Mouse (Mus musculus): ENCODE results near the gene Zfp936.
A peak's percentile ranks its signal among the peaks of the same experiment; 100 is the strongest.
"Not testable (repeated sequence)": the region's sequence is repeated elsewhere in the genome, so short reads cannot be mapped to it uniquely, and the experiment has no call there.

Gene Zfp936

GRCm38 (mm10) chr7:43113929-43114328 is at the start of gene Zfp936:
Gene Zfp936, plus strand, starts transcription at chr7:43114229.
- peaks cover 35% of the 10 kb centered on the region for H3K9me3 ChIP-seq (ENCODE audit: low read length)
- H3K4me3 ChIP-seq (replicated peaks; ENCODE audit: low read length); H3K27me3 ChIP-seq (ENCODE audit: insufficient read depth, low read length); H3K4me1 ChIP-seq (replicated peaks; ENCODE audit: low read depth, low read length); H3K36me3 ChIP-seq (ENCODE audit: insufficient read depth, low read length): not testable (repeated sequence)

- Histone ChIP-seq H3K27me3 (ENCODE audit: insufficient read depth, low read length) (no peaks in the 10 kb centered on the region), H3K9me3 (ENCODE audit: low read length) (peaks cover 7% of the 10 kb centered on the region; the same call in 1 of the 2 replicates), H3K4me3 (replicated peaks; ENCODE audit: low read length) (peak overlapping the region; percentile 82), H3K36me3 (ENCODE audit: insufficient read depth, low read length) (peaks cover 15% of the 10 kb centered on the region), H3K4me1 (replicated peaks; ENCODE audit: low read depth, low read length) (no peaks in the 10 kb centered on the region)
- TF ChIP-seq NANOG (IDR thresholded peaks at IDR 0.05; ENCODE audit: borderline replicate concordance, low read length) (no peak), CTCF (conservative IDR thresholded peaks at IDR 0.05; ENCODE audit: low read length) (no peak), POU5F1 (IDR thresholded peaks at IDR 0.05; ENCODE audit: borderline replicate concordance, low read length) (no peak)
Observed at GRCm38 (mm10) chr7:43077831-43078230, 36.2 kb upstream of the Zfp936 start.

- not testable (repeated sequence) for H3K27me3 ChIP-seq (ENCODE audit: insufficient read depth, low read length); H3K4me3 ChIP-seq (replicated peaks; ENCODE audit: low read length); H3K4me1 ChIP-seq (replicated peaks; ENCODE audit: low read depth, low read length); H3K36me3 ChIP-seq (ENCODE audit: insufficient read depth, low read length)
- peaks cover 76% of the 10 kb centered on the region for H3K9me3 ChIP-seq (ENCODE audit: low read length)
Observed at GRCm38 (mm10) chr7:43128691-43129090, 14.7 kb downstream of the Zfp936 start.

- H3K27me3 ChIP-seq (ENCODE audit: insufficient read depth, low read length); H3K4me3 ChIP-seq (replicated peaks; ENCODE audit: low read length): not testable (repeated sequence)
- Histone ChIP-seq H3K9me3 (ENCODE audit: low read length) (peaks cover 45% of the 10 kb centered on the region), H3K36me3 (ENCODE audit: insufficient read depth, low read length) (peaks cover 12% of the 10 kb centered on the region; the same call in 1 of the 2 replicates), H3K4me1 (replicated peaks; ENCODE audit: low read depth, low read length) (peaks cover 29% of the 10 kb centered on the region)
Observed at GRCm38 (mm10) chr7:43164121-43164520, 50.1 kb downstream of the Zfp936 start.

GRCm38 (mm10) chr7:43167101-43167500 is 53.1 kb downstream of the Zfp936 start:
- Histone ChIP-seq H3K36me3 (ENCODE audit: insufficient read depth, low read length) (peaks cover 10% of the 10 kb centered on the region; the same call in 1 of the 2 replicates), H3K4me1 (replicated peaks; ENCODE audit: low read depth, low read length) (peaks cover 29% of the 10 kb centered on the region), H3K9me3 (ENCODE audit: low read length) (peaks cover 42% of the 10 kb centered on the region), H3K4me3 (replicated peaks; ENCODE audit: low read length) (peak overlapping the region; percentile 66)
- TF ChIP-seq NANOG (IDR thresholded peaks at IDR 0.05; ENCODE audit: borderline replicate concordance, low read length), result peak; percentile 85; the same call in 1 of the 2 replicates
- H3K27me3 ChIP-seq (ENCODE audit: insufficient read depth, low read length), result not testable (repeated sequence)

- peaks cover 40% of the 10 kb centered on the region for H3K9me3 ChIP-seq (ENCODE audit: low read length)
- peaks cover 29% of the 10 kb centered on the region for H3K4me1 ChIP-seq (replicated peaks; ENCODE audit: low read depth, low read length)
- H3K27me3 ChIP-seq (ENCODE audit: insufficient read depth, low read length); H3K36me3 ChIP-seq (ENCODE audit: insufficient read depth, low read length): not testable (repeated sequence)
- H3K4me3 ChIP-seq (replicated peaks; ENCODE audit: low read length), result peak overlapping the region; percentile 66
Observed at GRCm38 (mm10) chr7:43167811-43168210, 53.8 kb downstream of the Zfp936 start.

- H3K4me3 ChIP-seq (replicated peaks; ENCODE audit: low read length), result peak overlapping the region; percentile 66
- peaks cover 29% of the 10 kb centered on the region for H3K4me1 ChIP-seq (replicated peaks; ENCODE audit: low read depth, low read length)
- H3K36me3 ChIP-seq (ENCODE audit: insufficient read depth, low read length); H3K27me3 ChIP-seq (ENCODE audit: insufficient read depth, low read length): not testable (repeated sequence)
- peaks cover 36% of the 10 kb centered on the region for H3K9me3 ChIP-seq (ENCODE audit: low read length)
Observed at GRCm38 (mm10) chr7:43168212-43168611, 54.2 kb downstream of the Zfp936 start.

- TF ChIP-seq NANOG (IDR thresholded peaks at IDR 0.05; ENCODE audit: borderline replicate concordance, low read length) (no peak), POU5F1 (IDR thresholded peaks at IDR 0.05; ENCODE audit: borderline replicate concordance, low read length) (no peak), CTCF (conservative IDR thresholded peaks at IDR 0.05; ENCODE audit: low read length) (no peak)
- peak overlapping the region; percentile 80 for H3K4me3 ChIP-seq (replicated peaks; ENCODE audit: low read length)
- H3K27me3 ChIP-seq (ENCODE audit: insufficient read depth, low read length), result no peaks in the 10 kb centered on the region; the same call in 1 of the 2 replicates
- peaks cover 6% of the 10 kb centered on the region; the same call in 1 of the 2 replicates for H3K4me1 ChIP-seq (replicated peaks; ENCODE audit: low read depth, low read length)
- H3K9me3 ChIP-seq (ENCODE audit: low read length), result peaks cover 74% of the 10 kb centered on the region
- peaks cover 41% of the 10 kb centered on the region for H3K36me3 ChIP-seq (ENCODE audit: insufficient read depth, low read length)
Observed at GRCm38 (mm10) chr7:43177003-43177702, 63.1 kb downstream of the Zfp936 start.

GRCm38 (mm10) chr7:43213781-43214180 is 99.8 kb downstream of the Zfp936 start:
- H3K36me3 ChIP-seq (ENCODE audit: insufficient read depth, low read length); H3K27me3 ChIP-seq (ENCODE audit: insufficient read depth, low read length); H3K4me1 ChIP-seq (replicated peaks; ENCODE audit: low read depth, low read length): not testable (repeated sequence)
- H3K4me3 ChIP-seq (replicated peaks; ENCODE audit: low read length), result peak overlapping the region; percentile 79
- peaks cover 29% of the 10 kb centered on the region for H3K9me3 ChIP-seq (ENCODE audit: low read length)
